Mouse (Mus musculus) lung, postnatal 0 days (tissue): ENCODE data around the gene Ncoa3. TPM values are rescaled to one million over a fixed set of nuclear protein-coding genes. Genes with fewer than 3 reads are reported as not detected.
A peak's percentile ranks its signal among the peaks of the same experiment; 100 is the strongest.

ENCODE experiments used
- ATAC-seq: fragments of 200-750 bp; cut with Nextera tagmentation; 2 replicates; pipeline ENCODE4 v1.8.0; 2017; ENCODE audit warnings: moderate library complexity
- DNase-seq: peaks from one replicate; pipeline ENCODE4 v3.0.0-alpha.2; 2016; ENCODE audit warnings: low spot score
- H3K27ac ChIP-seq: fragments of 300-500 bp; sonication (generic); 2 replicates; pipeline ENCODE4 v1.5.1; 2014; ENCODE audit warnings: antibody characterized with exemption, mild to moderate bottlenecking, low read length, mixed read lengths
- H3K27me3 ChIP-seq: fragments of 300-500 bp; sonication (generic); replicated peaks from 2 replicates; pipeline ENCODE4 v1.6.1; 2014; ENCODE audit warnings: low read length, mixed read lengths; ENCODE audit not compliant: insufficient read depth
- H3K36me3 ChIP-seq: fragments of 300-500 bp; sonication (generic); 2 replicates; pipeline ENCODE4 v1.6.1; 2014; ENCODE audit warnings: low read length, mixed read lengths; ENCODE audit not compliant: insufficient read depth
- H3K4me1 ChIP-seq: fragments of 300-500 bp; sonication (generic); 2 replicates; pipeline ENCODE4 v1.6.1; 2014; ENCODE audit warnings: antibody characterized with exemption, low read depth, low read length, mixed read lengths; ENCODE audit not compliant: insufficient read depth
- H3K4me2 ChIP-seq: fragments of 300-500 bp; sonication (generic); replicated peaks from 2 replicates; pipeline ENCODE4 v1.6.1; 2014; ENCODE audit warnings: low read depth, mild to moderate bottlenecking, low read length, moderate library complexity, mixed read lengths
- H3K4me3 ChIP-seq: fragments of 300-500 bp; sonication (generic); 2 replicates; pipeline ENCODE4 v1.5.1; 2014; ENCODE audit warnings: low read depth, low read length
- H3K9ac ChIP-seq: fragments of 300-500 bp; sonication (generic); replicated peaks from 2 replicates; pipeline ENCODE4 v1.6.1; 2014; ENCODE audit warnings: low read depth, mild to moderate bottlenecking
- H3K9me3 ChIP-seq: fragments of 300-500 bp; sonication (generic); 2 replicates; pipeline ENCODE4 v1.6.1; 2016; ENCODE audit warnings: low read length, mixed read lengths
- CTCF ChIP-seq: IDR thresholded peaks from 2 replicates; pipeline ENCODE4 v1.5.1; 2016; ENCODE audit warnings: antibody characterized with exemption, mild to moderate bottlenecking
- EP300 ChIP-seq: IDR thresholded peaks from 2 replicates; pipeline ENCODE4 v1.6.1; 2016; ENCODE audit warnings: antibody characterized with exemption, mild to moderate bottlenecking, control low read depth
- WGBS: fragments of 180-500 bp; shearing (Covaris S2); extraction: QIAGEN DNeasy Blood & Tissue Kit; methylation state at CpG from one replicate; pipeline ENCODE4 v1.1.7; 2014; 5-methylcytosine and 5-hydroxymethylcytosine counted together
- polyA plus RNA-seq: library from polyadenylated mRNA; unstranded; fragments of >200 nt; fragmentation: Nextera tagmentation; extraction: Ambion mirVana; gene quantifications from 2 replicates; pipeline ENCODE4 v1.2.1, GENCODE M21; 2015

Ncoa3 gene
- polyA plus RNA-seq, 1 experiment from 2014 or later: 8.5 TPM

DNA sequence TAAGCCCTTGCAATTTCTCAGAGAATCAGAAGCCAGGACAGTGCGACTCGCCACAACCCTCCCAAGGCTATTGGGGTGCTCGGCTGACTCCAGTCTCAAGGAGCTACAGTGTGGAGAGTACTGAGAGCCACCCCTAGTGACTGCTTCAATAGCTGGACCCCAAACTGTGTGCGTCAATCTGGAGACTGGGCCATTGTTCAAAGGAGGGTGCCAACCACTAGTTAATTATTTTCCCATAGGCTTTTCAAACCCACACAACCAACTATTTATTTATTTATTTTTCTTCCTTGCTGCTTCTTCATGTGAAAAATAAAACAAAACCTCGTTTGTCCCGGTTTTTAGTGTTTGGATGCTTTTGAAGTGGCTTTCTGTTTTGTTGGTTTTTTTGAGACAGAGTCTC is 33.9 kb upstream of the Ncoa3 start:
- Histone ChIP-seq H3K27me3 (no peaks in the 10 kb centered on the region), H3K4me2 (no peak overlapping the region), H3K4me1 (no peaks in the 10 kb centered on the region), H3K9ac (no peak overlapping the region), H3K36me3 (no peaks in the 10 kb centered on the region), H3K27ac (no peak overlapping the region), H3K9me3 (no peaks in the 10 kb centered on the region), H3K4me3 (no peak overlapping the region)
- DNase-seq: no peak
- ATAC-seq: no peak
- 88% methylated on average over 6 of the region's 6 CpGs for WGBS
- no peak for TF ChIP-seq CTCF

GRCm38 (mm10) chr2:165960695-165961094 is 31.7 kb upstream of the Ncoa3 start:
- H3K9me3 ChIP-seq: no peaks in the 10 kb centered on the region
- H3K4me1 ChIP-seq: no peaks in the 10 kb centered on the region
- 72% methylated on average over 3 of the region's 3 CpGs for WGBS
- no peaks in the 10 kb centered on the region for H3K27me3 ChIP-seq
- no peak overlapping the region for H3K9ac ChIP-seq
- H3K36me3 ChIP-seq: no peaks in the 10 kb centered on the region
- no peak overlapping the region for H3K4me3 ChIP-seq
- H3K4me2 ChIP-seq: no peak overlapping the region
- TF ChIP-seq CTCF (no peak), EP300 (no peak)
- no peak overlapping the region for H3K27ac ChIP-seq
- DNase-seq (no peak), ATAC-seq (no peak)

- H3K27me3 ChIP-seq: no peaks in the 10 kb centered on the region
- ATAC-seq (no peak), DNase-seq (no peak)
- no peak overlapping the region for H3K9ac ChIP-seq
- TF ChIP-seq CTCF (no peak), EP300 (no peak)
- H3K4me2 ChIP-seq: no peak overlapping the region
- H3K4me1 ChIP-seq: no peaks in the 10 kb centered on the region
- H3K9me3 ChIP-seq: no peaks in the 10 kb centered on the region
- WGBS: 67% methylated on average over 5 of the region's 5 CpGs
- H3K4me3 ChIP-seq: no peak overlapping the region
- H3K36me3 ChIP-seq: no peaks in the 10 kb centered on the region
- H3K27ac ChIP-seq: no peak overlapping the region
Observed at GRCm38 (mm10) chr2:165962824-165963223, 29.6 kb upstream of the Ncoa3 start.

- H3K27me3 ChIP-seq: no peaks in the 10 kb centered on the region
- 40% methylated on average over 4 of the region's 4 CpGs for WGBS
- no peak for DNase-seq
- H3K4me2 ChIP-seq: no peak overlapping the region
- TF ChIP-seq EP300 (no peak), CTCF (no peak)
- H3K27ac ChIP-seq: no peak overlapping the region
- H3K4me3 ChIP-seq: no peak overlapping the region
- no peak for ATAC-seq
- no peaks in the 10 kb centered on the region for H3K36me3 ChIP-seq
- no peaks in the 10 kb centered on the region for H3K9me3 ChIP-seq
- H3K4me1 ChIP-seq: no peaks in the 10 kb centered on the region
- H3K9ac ChIP-seq: no peak overlapping the region
Observed at GRCm38 (mm10) chr2:165964121-165964520, 28.3 kb upstream of the Ncoa3 start.

- no peaks in the 10 kb centered on the region for H3K9me3 ChIP-seq
- no peak overlapping the region for H3K27ac ChIP-seq
- 84% methylated on average over 2 of the region's 2 CpGs for WGBS
- no peaks in the 10 kb centered on the region for H3K27me3 ChIP-seq
- ATAC-seq (no peak), DNase-seq (no peak)
- H3K4me3 ChIP-seq: no peak overlapping the region
- no peaks in the 10 kb centered on the region for H3K4me1 ChIP-seq
- H3K4me2 ChIP-seq: no peak overlapping the region
- H3K9ac ChIP-seq: no peak overlapping the region
- no peaks in the 10 kb centered on the region for H3K36me3 ChIP-seq
- TF ChIP-seq CTCF (no peak), EP300 (no peak)
Observed at GRCm38 (mm10) chr2:165967076-165967475, 25.4 kb upstream of the Ncoa3 start.

DNA sequence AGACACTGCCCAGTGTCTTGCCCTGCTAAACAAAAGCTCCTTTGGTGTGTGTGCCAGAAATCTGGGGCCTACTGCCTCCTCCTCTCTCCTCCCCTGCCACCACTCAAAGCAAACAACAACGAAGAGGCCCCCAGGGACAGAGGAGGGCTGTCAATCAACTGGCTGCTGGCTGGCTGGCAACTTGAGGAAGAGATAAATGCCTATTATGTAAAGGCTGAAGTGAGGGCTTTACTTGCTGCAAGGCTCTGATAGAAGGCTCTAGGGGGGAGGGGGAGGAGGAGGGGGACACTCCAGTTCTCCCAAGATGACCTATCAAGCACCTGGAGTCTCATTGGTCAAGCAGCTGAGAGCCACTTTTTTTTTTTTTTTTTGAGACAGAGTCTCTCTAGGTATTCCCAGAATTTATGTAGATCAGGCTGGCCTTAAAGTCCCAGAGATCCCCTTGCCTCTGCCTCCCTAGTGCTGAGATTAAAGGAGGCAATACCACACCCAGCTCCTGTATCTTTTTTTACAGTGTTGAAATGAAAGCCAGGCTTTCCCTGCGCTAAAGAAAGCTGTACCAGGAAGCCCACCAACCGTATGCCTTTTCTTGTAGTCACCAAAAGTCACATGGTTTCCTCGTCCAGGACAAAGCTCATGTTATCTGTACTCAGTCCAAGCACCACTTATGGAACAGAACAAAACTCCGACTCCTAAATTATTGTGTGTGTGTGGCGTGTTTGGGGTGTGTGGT is 24.4 kb upstream of the Ncoa3 start:
- Histone ChIP-seq H3K9me3 (no peaks in the 10 kb centered on the region), H3K27ac (no peak overlapping the region)
- no peak for ATAC-seq

GRCm38 (mm10) chr2:165968876-165969275 is 23.6 kb upstream of the Ncoa3 start:
- no peak overlapping the region for H3K4me3 ChIP-seq
- peak; percentile 70; the same call in 1 of the 2 replicates for TF ChIP-seq EP300
- no peak for TF ChIP-seq CTCF
- DNase-seq: peak; percentile 87
- whole genome bisulfite sequencing: 13% methylated on average over 3 of the region's 3 CpGs
- H3K9me3 ChIP-seq: no peaks in the 10 kb centered on the region
- ATAC-seq: peak; percentile 92
- no peaks in the 10 kb centered on the region for H3K27me3 ChIP-seq
- no peak overlapping the region for H3K4me2 ChIP-seq
- H3K4me1 ChIP-seq: no peaks in the 10 kb centered on the region
- no peaks in the 10 kb centered on the region for H3K36me3 ChIP-seq
- H3K27ac ChIP-seq: peak overlapping the region; percentile 38; the same call in 1 of the 2 replicates
- H3K9ac ChIP-seq: no peak overlapping the region

More for the DNA sequence above, 24.4 kb upstream of the Ncoa3 start:
- Histone ChIP-seq H3K4me3 (no peak overlapping the region), H3K9ac (no peak overlapping the region), H3K36me3 (no peaks in the 10 kb centered on the region), H3K27me3 (no peaks in the 10 kb centered on the region), H3K4me2 (no peak overlapping the region), H3K4me1 (no peaks in the 10 kb centered on the region)
- 46% methylated on average over 6 of the region's 6 CpGs for WGBS
- DNase-seq: no peak
- TF ChIP-seq EP300 (no peak), CTCF (no peak)
